ENCODE assay signal across 24 mouse cellular contexts in genomic region chr4:44938359-44939340, GRCm38 (mm10). TPM values are rescaled to one million over a fixed set of nuclear protein-coding genes. Genes with fewer than 3 reads are reported as not detected.
DNase-seq lines count a peak whose midpoint lies in the region; ATAC-seq lines count a peak whose summit lies in the region.
"Had no signal": no experiment of that assay in that cellular context is flagged by ENCODE, and none has a peak within 500 bp of the region (broad histone marks: within the 10 kb centered on the region; RNA-seq: fewer than 3 reads in every experiment).

No protein-coding gene starts in this region.

- H3K27me3 ChIP-seq in midbrain, embryonic 11.5 days (ENCODE audit: control insufficient read depth, insufficient read depth, low read length): no peaks in the 10 kb centered on the region
- H3K27me3 ChIP-seq in midbrain, embryonic 16.5 days (ENCODE audit: control insufficient read depth, insufficient read depth, low read depth, low read length): no peaks in the 10 kb centered on the region
- H3K27me3 ChIP-seq in kidney, embryonic 16.5 days (ENCODE audit: insufficient read depth, low read length): no peaks in the 10 kb centered on the region
- H3K27me3 ChIP-seq: embryonic facial prominence, embryonic 13.5 days; hindbrain, embryonic 15.5 days; stomach, embryonic 15.5 days had no signal

- no peak overlapping the region for H3K27ac ChIP-seq in midbrain, embryonic 11.5 days (ENCODE audit: low read depth, low read length)
- H3K27ac ChIP-seq in midbrain, embryonic 16.5 days (ENCODE audit: low read length): no peak overlapping the region
- no peak overlapping the region for H3K27ac ChIP-seq in kidney, embryonic 16.5 days (ENCODE audit: low read length)
- H3K27ac ChIP-seq: embryonic facial prominence, embryonic 13.5 days; forebrain, embryonic 12.5 days; hindbrain, embryonic 15.5 days; limb, embryonic 10.5 days; macrophage; stomach, embryonic 15.5 days had no signal

- 82% methylated on average over 8 of the region's 8 CpGs for WGBS in midbrain, embryonic 11.5 days
- WGBS in midbrain, embryonic 16.5 days: 82% methylated on average over 8 of the region's 8 CpGs
- 62% methylated on average over 8 of the region's 8 CpGs for WGBS in kidney, embryonic 16.5 days

- H3K4me2 ChIP-seq in midbrain, embryonic 11.5 days: no peak overlapping the region
- no peak overlapping the region for H3K4me2 ChIP-seq in midbrain, embryonic 16.5 days (ENCODE audit: low read length)
- H3K4me2 ChIP-seq in kidney, embryonic 16.5 days (replicated peaks; ENCODE audit: low read depth, low read length): no peak overlapping the region
- H3K4me2 ChIP-seq: embryonic facial prominence, embryonic 13.5 days; forebrain, embryonic 12.5 days; heart, embryonic 11.5 days; hindbrain, embryonic 15.5 days; stomach, embryonic 15.5 days had no signal

- no peaks in the 10 kb centered on the region for H3K36me3 ChIP-seq in midbrain, embryonic 11.5 days (ENCODE audit: control insufficient read depth, insufficient read depth, low read length)
- peaks cover 3% of the 10 kb centered on the region; the same call in 1 of the 2 replicates for H3K36me3 ChIP-seq in midbrain, embryonic 16.5 days (ENCODE audit: control insufficient read depth, insufficient read depth, low read length)
- H3K36me3 ChIP-seq in kidney, embryonic 16.5 days (ENCODE audit: insufficient read depth, low read length): peaks cover under 1% of the 10 kb centered on the region; the same call in 1 of the 2 replicates

- H3K4me1 ChIP-seq in midbrain, embryonic 11.5 days (ENCODE audit: control insufficient read depth, insufficient read depth, low read length): no peaks in the 10 kb centered on the region
- no peaks in the 10 kb centered on the region for H3K4me1 ChIP-seq in midbrain, embryonic 16.5 days (ENCODE audit: control insufficient read depth, insufficient read depth, low read length)
- peaks cover 9% of the 10 kb centered on the region; the same call in 1 of the 2 replicates for H3K4me1 ChIP-seq in kidney, embryonic 16.5 days (ENCODE audit: insufficient read depth, low read length)
- H3K4me1 ChIP-seq: embryonic facial prominence, embryonic 13.5 days; forebrain, embryonic 12.5 days; hindbrain, embryonic 15.5 days; limb, embryonic 10.5 days; stomach, embryonic 15.5 days had no signal

- DNase-seq in kidney, adult 11 months: peak; percentile 24
- no peak for DNase-seq in kidney, postnatal 4 days
- peak; percentile 31 for DNase-seq in midbrain, embryonic 11.5 days (ENCODE audit: low spot score, missing footprints)
- DNase-seq in B cell, adult 2 months: peak; percentile 54 to 61
- no peak for DNase-seq in layer of hippocampus, postnatal 36 days
- DNase-seq: adrenal gland, postnatal 14 days; cerebellum, adult 8-10 months; cerebellum, postnatal 36 days; embryo, embryonic 11 days; gastrocnemius, postnatal 36 days; right cerebral cortex, postnatal 4 days; thymus, postnatal 36 days had no signal

- H3K9me3 ChIP-seq in midbrain, embryonic 11.5 days (ENCODE audit: control insufficient read depth, low read length): no peaks in the 10 kb centered on the region
- no peaks in the 10 kb centered on the region for H3K9me3 ChIP-seq in midbrain, embryonic 16.5 days (replicated peaks; ENCODE audit: control insufficient read depth, low read length, poor library complexity, severe bottlenecking)
- no peaks in the 10 kb centered on the region for H3K9me3 ChIP-seq in kidney, embryonic 16.5 days (ENCODE audit: low read length)
- H3K9me3 ChIP-seq: embryonic facial prominence, embryonic 13.5 days; forebrain, embryonic 12.5 days; hindbrain, embryonic 15.5 days; limb, embryonic 10.5 days; stomach, embryonic 15.5 days had no signal

- H3K9ac ChIP-seq in midbrain, embryonic 11.5 days (ENCODE audit: low read length): no peak overlapping the region
- H3K9ac ChIP-seq in midbrain, embryonic 16.5 days (ENCODE audit: low read depth, low read length): no peak overlapping the region
- H3K9ac ChIP-seq in kidney, embryonic 16.5 days (replicated peaks; ENCODE audit: low read length): no peak overlapping the region
- H3K9ac ChIP-seq: embryonic facial prominence, embryonic 13.5 days; forebrain, embryonic 12.5 days; hindbrain, embryonic 15.5 days; stomach, embryonic 15.5 days had no signal

- H3K4me3 ChIP-seq in midbrain, embryonic 11.5 days (ENCODE audit: low read depth, low read length): no peak overlapping the region
- no peak overlapping the region for H3K4me3 ChIP-seq in midbrain, embryonic 16.5 days (ENCODE audit: low read depth, low read length)
- no peak overlapping the region for H3K4me3 ChIP-seq in kidney, embryonic 16.5 days (ENCODE audit: low read length)
- H3K4me3 ChIP-seq: embryonic facial prominence, embryonic 13.5 days; erythroblast, embryonic 14.5 days; forebrain, embryonic 12.5 days; hindbrain, embryonic 15.5 days; limb, embryonic 10.5 days; stomach, embryonic 15.5 days had no signal

- ATAC-seq in midbrain, embryonic 11.5 days (ENCODE audit: low FRiP score): no peak
- ATAC-seq in midbrain, embryonic 16.5 days: no peak
- ATAC-seq in kidney, embryonic 16.5 days (ENCODE audit: low FRiP score, low TSS enrichment): 0 out of 2 replicates have a peak, but pooled peaks have one; percentile 37
- ATAC-seq: activated CD4-positive, CD25-positive, alpha-beta regulatory T cell, adult 4 months; lung, postnatal 0 days had no signal

RNA-seq across cellular contexts. Expression of gene Grhpr, which starts 42.5 kb away (rescaled TPM):
- 37.4 and 38.2 TPM in 2 replicates for polyA plus RNA-seq in midbrain, embryonic 11.5 days (2014; fragmentation: Nextera tagmentation; extraction: Ambion mirVana)
- polyA plus RNA-seq in midbrain, embryonic 16.5 days (2015; fragmentation: Nextera tagmentation; extraction: Ambion mirVana): 23.9 and 27.2 TPM in 2 replicates
- 115 and 124 TPM in 2 replicates for polyA plus RNA-seq in kidney, embryonic 16.5 days (2015; fragmentation: Nextera tagmentation; extraction: Ambion mirVana)
- total RNA-seq in layer of hippocampus, postnatal 36 days (2021): 10 to 100 TPM; 24.5 to 27.0 TPM

Comparison
In these comparisons a context has a peak if more than half of its experiments do, and no peak if none do; other contexts are left out.
1. DNase-seq: peak in kidney, adult 11 months (single experiment), midbrain, embryonic 11.5 days (single experiment) and B cell, adult 2 months (2 of 2); none in kidney, postnatal 4 days (0 of 2) and layer of hippocampus, postnatal 36 days (0 of 2).